Mouse (Mus musculus): ENCODE data around the gene Olfr479.

Olfr479 gene

GRCm38 (mm10) chr7:108050393-108050792 lies at the start of gene Olfr479:
Olfr479 (plus strand) TSS chr7:108050693.
- TF ChIP-seq GATA4 (IDR thresholded peaks at IDR 0.05; ENCODE audit: insufficient replicate concordance, low read length) = no peak

- no peak for TF ChIP-seq GATA4 (IDR thresholded peaks at IDR 0.05; ENCODE audit: insufficient replicate concordance, low read length)
These were observed 16.6 kb upstream of the Olfr479 start, which contains the start of gene Olfr478 for GRCm38 (mm10) chr7:108033889-108034288. Olfr478 (minus strand) TSS chr7:108033989.

DNA sequence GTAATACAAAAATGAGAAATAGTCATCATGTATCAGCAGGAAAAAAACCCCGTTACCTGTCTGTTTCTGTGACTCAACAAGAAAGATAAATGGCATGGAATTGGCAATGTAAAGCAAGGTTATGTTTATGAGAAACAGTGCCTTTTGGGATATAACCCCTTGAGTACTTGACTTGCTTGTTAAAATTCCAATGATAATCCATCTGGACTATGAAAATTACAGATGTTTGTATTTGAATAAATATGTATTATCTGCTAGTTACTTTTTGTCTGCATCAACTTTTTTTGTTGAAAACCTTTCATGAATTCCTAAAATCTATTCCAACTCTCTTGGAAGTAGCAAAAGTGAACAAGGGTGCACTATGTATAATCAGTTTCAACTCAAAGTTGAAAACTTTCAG lies 16.8 kb downstream of the Olfr479 start, which contains the start of gene Olfr480:
Gene Olfr480, minus strand, starts transcription at position 101 of the 400 bp plus-strand sequence.
- TF ChIP-seq GATA4 (IDR thresholded peaks at IDR 0.05; ENCODE audit: insufficient replicate concordance, low read length) = no peak

DNA sequence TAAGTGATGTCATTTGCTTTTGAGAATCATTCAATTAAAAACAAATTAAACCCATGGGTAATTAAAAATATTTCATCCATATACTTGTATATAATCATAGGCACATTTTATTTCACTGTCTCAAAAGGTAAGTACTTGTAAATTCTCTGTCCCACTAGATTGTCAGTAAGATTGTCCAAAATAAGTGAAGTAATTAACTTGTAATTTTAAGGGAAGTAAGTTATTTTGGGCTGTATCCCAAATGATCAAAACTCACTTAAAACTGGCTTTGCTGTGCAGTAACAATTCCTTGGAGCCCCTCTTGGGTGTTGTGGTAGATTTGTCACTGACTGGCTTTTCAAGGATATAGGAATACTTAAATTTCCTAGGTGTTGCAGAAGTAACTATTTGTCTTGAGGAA lies 29.1 kb downstream of the Olfr479 start, which contains the start of gene Olfr481:
Gene Olfr481, plus strand, starts transcription at position 301 of the 400 bp plus-strand sequence.
- TF ChIP-seq GATA4 (IDR thresholded peaks at IDR 0.05; ENCODE audit: insufficient replicate concordance, low read length) = no peak

DNA sequence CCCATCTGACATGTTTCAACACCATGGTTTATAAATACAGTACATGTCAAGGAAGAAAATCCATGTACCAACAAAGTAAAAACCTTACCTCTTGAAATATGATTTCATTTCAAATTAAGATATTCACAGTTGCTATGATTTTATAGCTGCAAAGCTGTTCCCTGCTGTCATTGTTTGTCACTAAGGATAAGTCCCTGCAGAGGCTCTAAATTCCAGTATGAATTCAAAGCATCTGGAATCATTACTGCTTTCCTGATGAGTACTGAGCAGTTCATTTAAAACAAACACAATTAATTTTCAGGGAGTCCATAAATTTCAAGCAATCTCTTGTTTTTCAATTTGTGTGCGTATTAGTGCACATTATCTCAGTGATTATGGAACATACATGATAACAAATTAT lies 47.0 kb downstream of the Olfr479 start, which contains the start of gene Olfr482:
Gene Olfr482, minus strand, starts transcription at position 101 of the 400 bp plus-strand sequence.
- TF ChIP-seq GATA4 (IDR thresholded peaks at IDR 0.05; ENCODE audit: insufficient replicate concordance, low read length) = no peak

DNA sequence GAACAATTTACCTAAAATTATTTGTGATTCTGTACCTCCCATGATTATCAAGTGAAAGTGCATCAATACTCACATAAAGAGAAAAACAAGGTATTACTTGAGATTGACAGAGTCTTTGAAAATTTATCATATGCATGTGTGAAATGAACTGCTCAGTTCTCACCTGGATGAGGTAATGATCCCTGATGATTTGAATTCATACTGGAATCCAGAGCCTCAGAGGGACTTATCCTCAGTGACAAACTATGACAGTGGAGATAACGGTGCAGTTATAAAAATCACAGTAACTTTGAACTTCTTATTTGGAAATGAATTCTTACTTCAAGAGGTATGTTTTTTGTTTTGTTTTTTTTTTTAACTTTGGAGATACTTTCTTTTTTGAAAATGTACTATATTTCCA lies 50.1 kb downstream of the Olfr479 start, which contains the start of gene Olfr483:
Gene Olfr483, plus strand, starts transcription at position 301 of the 400 bp plus-strand sequence.
- no peak for TF ChIP-seq GATA4 (IDR thresholded peaks at IDR 0.05; ENCODE audit: insufficient replicate concordance, low read length)

Data from liver, adult (tissue).